Mouse (Mus musculus) myocyte (in vitro differentiated cells): ENCODE results near the gene Bik.

ENCODE experiments used
- MAX ChIP-seq: IDR thresholded peaks from one replicate; pipeline ENCODE4 v1.6.1; 2011; ENCODE audit warnings: low read depth, mild to moderate bottlenecking, control low read depth
- POLR2A ChIP-seq: IDR thresholded peaks from one replicate; pipeline ENCODE4 v1.6.1; 2011; ENCODE audit warnings: low read depth, mild to moderate bottlenecking, control low read depth, moderate library complexity; ENCODE audit not compliant: insufficient read length
- POLR2AphosphoS2 ChIP-seq: IDR thresholded peaks from one replicate; pipeline ENCODE4 v1.6.1; 2011; ENCODE audit warnings: low read depth, control low read depth; ENCODE audit not compliant: insufficient read length
- TCF12 ChIP-seq: IDR thresholded peaks from one replicate; pipeline ENCODE4 v1.6.1; 2011; ENCODE audit warnings: mild to moderate bottlenecking, control low read depth; ENCODE audit not compliant: poor library complexity, insufficient read depth, severe bottlenecking
- TCF3 ChIP-seq: IDR thresholded peaks from one replicate; pipeline ENCODE4 v1.6.1; 2011; ENCODE audit warnings: low read depth, control low read depth; ENCODE audit not compliant: insufficient read length
- USF1 ChIP-seq: IDR thresholded peaks from one replicate; pipeline ENCODE4 v1.6.1; 2011; ENCODE audit warnings: low read depth, mild to moderate bottlenecking, control low read depth, moderate library complexity

DNA sequence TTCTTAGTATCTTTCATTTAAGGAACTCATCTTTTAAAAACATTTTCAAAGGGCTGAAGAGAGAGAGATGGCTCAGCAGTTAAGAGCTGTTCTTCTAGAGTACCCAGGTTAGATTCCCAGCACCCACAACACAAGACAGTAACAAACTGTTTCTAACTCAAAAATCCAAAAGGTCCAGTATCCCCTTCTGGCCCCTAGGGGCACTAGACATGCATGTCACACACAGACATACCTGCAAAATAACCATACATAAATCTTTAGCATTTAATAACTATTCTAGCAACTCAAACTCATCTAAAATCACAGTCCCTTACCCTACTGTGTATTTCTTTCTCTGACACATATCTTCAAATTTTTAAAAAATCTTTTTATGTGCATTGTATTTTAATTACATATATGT lies 27.2 kb downstream of the Bik start:
- TF ChIP-seq POLR2AphosphoS2 (no peak), TCF3 (no peak), POLR2A (no peak), TCF12 (no peak), MAX (no peak), USF1 (no peak)
